Mouse (Mus musculus) embryonic facial prominence, embryonic 13.5 days (tissue): ENCODE results near the gene Gm21173. TPM values are rescaled to one million over a fixed set of nuclear protein-coding genes. Genes with fewer than 3 reads are reported as not detected.
"Not testable (repeated sequence)": the region's sequence is repeated elsewhere in the genome, so short reads cannot be mapped to it uniquely, and the experiment has no call there.

Source experiments
- ATAC-seq: fragments of 200-750 bp; cut with Nextera tagmentation; 2 replicates; pipeline ENCODE4 v1.8.0; 2017; ENCODE audit warnings: low read depth; ENCODE audit not compliant: insufficient number of reproducible peaks, insufficient read depth, low FRiP score, low TSS enrichment
- H3K27ac ChIP-seq: fragments of 300-500 bp; sonication (generic); 2 replicates; pipeline ENCODE4 v1.5.1; 2015; ENCODE audit warnings: moderate library complexity, mild to moderate bottlenecking, inconsistent platforms
- H3K27me3 ChIP-seq: fragments of 300-500 bp; sonication (generic); 2 replicates; pipeline ENCODE4 v1.6.1; 2015; ENCODE audit warnings: mild to moderate bottlenecking, inconsistent platforms
- H3K36me3 ChIP-seq: fragments of 300-500 bp; sonication (generic); 2 replicates; pipeline ENCODE4 v1.6.1; 2015; ENCODE audit warnings: mild to moderate bottlenecking, inconsistent platforms
- H3K4me1 ChIP-seq: fragments of 300-500 bp; sonication (generic); 2 replicates; pipeline ENCODE4 v1.6.1; 2015; ENCODE audit warnings: inconsistent platforms
- H3K4me2 ChIP-seq: fragments of 300-500 bp; sonication (generic); 2 replicates; pipeline ENCODE4 v1.6.1; 2015; ENCODE audit warnings: moderate library complexity, mild to moderate bottlenecking, inconsistent platforms
- H3K4me3 ChIP-seq: fragments of 300-500 bp; sonication (generic); 2 replicates; pipeline ENCODE4 v1.5.1; 2015; ENCODE audit warnings: mild to moderate bottlenecking, inconsistent platforms
- H3K9ac ChIP-seq: fragments of 300-500 bp; sonication (generic); 2 replicates; pipeline ENCODE4 v1.6.1; 2015; ENCODE audit warnings: mild to moderate bottlenecking, inconsistent platforms
- H3K9me3 ChIP-seq: fragments of 300-500 bp; sonication (generic); 2 replicates; pipeline ENCODE4 v1.6.1; 2016; ENCODE audit warnings: inconsistent platforms
- WGBS: fragments of 180-500 bp; shearing (Covaris S2); methylation state at CpG from one replicate; pipeline ENCODE4 v1.1.7; 2015; ENCODE audit warnings: mixed read lengths; 5-methylcytosine and 5-hydroxymethylcytosine counted together
- polyA plus RNA-seq: library from polyadenylated mRNA; unstranded; fragments of >200 nt; fragmentation: Nextera tagmentation; extraction: Ambion mirVana; gene quantifications from 2 replicates; pipeline ENCODE4 v1.2.1, GENCODE M21; 2015

Gene Gm21173
- not detected in 2 replicates for polyA plus RNA-seq

DNA sequence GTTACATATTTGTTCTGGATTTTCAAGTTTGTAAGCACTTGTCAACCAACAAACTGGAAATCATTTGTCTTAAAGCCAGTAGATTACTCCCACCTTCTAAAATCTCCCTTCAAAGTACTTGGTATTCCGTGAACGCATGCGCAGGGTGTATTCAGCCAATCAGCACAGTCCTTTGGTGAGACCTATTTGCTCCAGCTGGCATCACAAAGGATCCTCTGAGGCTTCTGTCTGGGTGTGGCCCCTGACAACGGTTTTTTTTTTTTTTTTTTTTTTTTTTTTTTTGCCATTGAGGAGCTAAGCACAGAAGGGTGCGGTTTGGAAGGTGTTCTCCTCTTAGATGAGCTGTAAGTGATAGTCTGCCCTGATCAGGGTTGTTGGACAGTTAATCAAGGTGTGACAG, at the start of gene Gm21173:
Gm21173 (plus strand) TSS at position 301 of the 400 bp plus-strand sequence.
- not testable (repeated sequence) for H3K4me2 ChIP-seq, H3K9me3 ChIP-seq, H3K27ac ChIP-seq, H3K36me3 ChIP-seq, H3K9ac ChIP-seq, H3K27me3 ChIP-seq, H3K4me3 ChIP-seq, ATAC-seq, H3K4me1 ChIP-seq
- no CpG with 5 or more reads among the region's 5 CpGs for WGBS
